Mouse (Mus musculus): ENCODE data around the gene Gm45713.

DNA sequence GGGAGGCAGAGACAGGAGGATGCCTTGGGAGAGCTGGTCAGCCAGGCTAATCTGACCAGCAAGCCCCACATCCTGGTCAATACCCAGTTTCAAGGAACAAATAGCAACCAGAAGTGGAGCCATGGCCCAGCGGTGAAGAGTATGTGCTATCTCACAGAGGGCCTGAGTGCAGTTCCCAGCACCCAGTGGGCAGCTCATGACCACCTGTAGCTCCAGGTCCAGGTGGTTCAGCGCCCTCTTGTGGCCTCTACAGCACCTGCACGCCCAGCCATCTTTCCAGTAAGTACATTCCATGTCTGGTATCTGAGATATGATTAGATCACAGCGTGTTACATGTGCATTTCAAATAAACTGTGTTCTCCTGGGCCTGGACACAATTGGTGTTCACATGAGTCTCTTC is 49.9 kb downstream of the Gm45713 start:
- TF ChIP-seq CTCF (IDR thresholded peaks at IDR 0.05) (peak; percentile 29), POLR2A (IDR thresholded peaks at IDR 0.05; ENCODE audit: insufficient read depth, low read depth, low read length) (no peak)
